ENCODE assay signal across 17 mouse cellular contexts in the genomic region with DNA sequence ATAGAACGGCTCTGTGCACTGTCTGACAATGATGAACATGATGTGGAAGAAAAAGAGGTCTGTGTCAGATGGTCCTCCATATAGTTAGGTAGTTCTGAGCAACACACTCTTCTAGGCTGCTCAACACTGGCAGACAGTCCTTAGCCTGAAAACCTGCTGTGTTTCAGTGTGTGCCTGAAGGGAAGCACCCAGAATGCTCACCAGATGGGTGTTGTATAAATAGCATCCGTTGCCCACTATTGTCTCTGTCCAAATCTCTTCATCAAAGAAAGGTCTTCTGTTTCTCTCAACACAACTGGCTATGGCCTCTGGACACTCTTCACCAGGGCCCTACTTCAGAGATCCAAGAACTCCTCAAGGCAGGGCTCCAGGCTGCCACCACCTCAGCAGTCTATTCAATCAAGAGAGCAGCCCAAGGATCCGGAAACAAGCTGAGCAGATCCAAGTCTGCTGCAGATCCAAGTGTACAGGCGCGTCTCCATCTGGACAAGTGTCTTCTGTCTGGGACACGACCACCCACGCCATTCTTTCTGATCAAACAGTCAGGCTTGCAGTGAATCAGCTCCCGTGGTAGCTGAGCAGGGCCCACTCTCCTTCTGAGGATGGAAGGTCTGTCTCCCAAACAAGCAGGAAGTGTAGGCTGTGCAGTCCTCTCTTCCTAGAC. TPM values are rescaled to one million over a fixed set of nuclear protein-coding genes. Genes with fewer than 3 reads are reported as not detected.
DNase-seq lines count a peak whose midpoint lies in the region; ATAC-seq and TF ChIP-seq lines count a peak whose summit lies in the region.
"Had no signal": no experiment of that assay in that cellular context is flagged by ENCODE, and none has a peak within 500 bp of the region (broad histone marks: within the 10 kb centered on the region; RNA-seq: fewer than 3 reads in every experiment).

No protein-coding gene starts in this region.

- no peak overlapping the region for H3K4me2 ChIP-seq in heart, embryonic 13.5 days
- no peak overlapping the region for H3K4me2 ChIP-seq in stomach, postnatal 0 days (replicated peaks; ENCODE audit: low read depth)
- H3K4me2 ChIP-seq: forebrain, embryonic 13.5 days; limb, embryonic 13.5 days; lung, embryonic 15.5 days had no signal

- H3K27ac ChIP-seq in heart, embryonic 13.5 days (replicated peaks) = no peak overlapping the region
- no peak overlapping the region for H3K27ac ChIP-seq in stomach, postnatal 0 days (replicated peaks)
- H3K27ac ChIP-seq in cerebellum, adult 2 months (ENCODE audit: insufficient read depth, low read length) = no peak overlapping the region
- H3K27ac ChIP-seq: forebrain, embryonic 13.5 days; limb, embryonic 13.5 days; lung, embryonic 15.5 days had no signal

- no peaks in the 10 kb centered on the region for H3K36me3 ChIP-seq in heart, embryonic 13.5 days
- H3K36me3 ChIP-seq in stomach, postnatal 0 days (ENCODE audit: control insufficient read depth, insufficient read depth, low read length) = no peaks in the 10 kb centered on the region
- H3K36me3 ChIP-seq: limb, embryonic 13.5 days; lung, embryonic 15.5 days had no signal

- intact Hi-C loops in heart, postnatal 36 days (cut with DNase I) = no loop called here
- intact Hi-C loops in heart, postnatal 25 days (cut with DNase I) = no loop called here

- TF ChIP-seq EP300 in stomach, postnatal 0 days (optimal IDR thresholded peaks at IDR 0.05) = no peak

- WGBS in heart, embryonic 13.5 days = 79% methylated on average over 8 of the region's 8 CpGs
- WGBS in stomach, postnatal 0 days = 81% methylated on average over 8 of the region's 8 CpGs
- 36% methylated on average over 8 of the region's 8 CpGs for WGBS in cerebellum, adult 2 months

- no peak overlapping the region for H3K4me3 ChIP-seq in heart, embryonic 13.5 days
- no peak overlapping the region for H3K4me3 ChIP-seq in stomach, postnatal 0 days (ENCODE audit: low read depth, low read length)
- no peak overlapping the region for H3K4me3 ChIP-seq in cerebellum, adult 2 months (replicated peaks; ENCODE audit: insufficient read depth, low read depth, low read length)
- H3K4me3 ChIP-seq: forebrain, embryonic 13.5 days; limb, embryonic 13.5 days; lung, embryonic 15.5 days had no signal

- H3K9me3 ChIP-seq in heart, embryonic 13.5 days = no peaks in the 10 kb centered on the region
- H3K9me3 ChIP-seq in stomach, postnatal 0 days (ENCODE audit: control insufficient read depth, low read length) = no peaks in the 10 kb centered on the region
- H3K9me3 ChIP-seq: forebrain, embryonic 13.5 days; limb, embryonic 13.5 days; lung, embryonic 15.5 days had no signal

- DNase-seq in heart, postnatal 36 days = no peak
- peak; percentile 80 for DNase-seq in layer of hippocampus, adult 11-12 months (ENCODE audit: low spot score)
- peak; percentile 40 to 94 for DNase-seq in left cerebral cortex, adult 8-10 months (ENCODE audit: low spot score in 2 of 2)
- DNase-seq in right cerebral cortex, postnatal 14 days = peak; percentile 60
- DNase-seq in stomach, postnatal 0 days (ENCODE audit: low spot score) = no peak
- no peak for DNase-seq in cerebellum, adult 2 months
- no peak for DNase-seq in heart, postnatal 25 days (ENCODE audit: low spot score)
- DNase-seq: adrenal gland, adult 8-10 months; cerebellum, adult 11 months had no signal

- ATAC-seq in heart, embryonic 13.5 days (ENCODE audit: extremely low read depth, insufficient number of reproducible peaks, low FRiP score, low TSS enrichment) = peak; percentile 46; the same call in 1 of the 2 replicates
- ATAC-seq in stomach, postnatal 0 days (ENCODE audit: low FRiP score, low TSS enrichment) = no peak
- ATAC-seq: CD4-positive, CD25-positive, alpha-beta regulatory T cell, adult 4 months; forebrain, embryonic 13.5 days; intestine, embryonic 16.5 days; midbrain, embryonic 16.5 days; Patski had no signal

- peaks cover 3% of the 10 kb centered on the region; the same call in 1 of the 2 replicates for H3K4me1 ChIP-seq in heart, embryonic 13.5 days
- no peaks in the 10 kb centered on the region for H3K4me1 ChIP-seq in stomach, postnatal 0 days (replicated peaks; ENCODE audit: control insufficient read depth, insufficient read depth)
- H3K4me1 ChIP-seq in cerebellum, adult 2 months (ENCODE audit: control insufficient read depth, insufficient read depth, low read length) = no peaks in the 10 kb centered on the region; the same call in 1 of the 2 replicates
- H3K4me1 ChIP-seq: forebrain, embryonic 13.5 days; limb, embryonic 13.5 days had no signal

- no peak for TF ChIP-seq CTCF in stomach, postnatal 0 days (IDR thresholded peaks at IDR 0.05; ENCODE audit: low read depth)
- no peak for TF ChIP-seq CTCF in cerebellum, adult 2 months (IDR thresholded peaks at IDR 0.05; ENCODE audit: borderline replicate concordance, insufficient read depth, low read depth, low read length)

- H3K27me3 ChIP-seq in heart, embryonic 13.5 days (replicated peaks) = no peaks in the 10 kb centered on the region
- H3K27me3 ChIP-seq in stomach, postnatal 0 days (ENCODE audit: control insufficient read depth, insufficient read depth, low read length) = no peaks in the 10 kb centered on the region
- no peaks in the 10 kb centered on the region; the same call in 1 of the 2 replicates for H3K27me3 ChIP-seq in cerebellum, adult 2 months (ENCODE audit: control insufficient read depth, insufficient read depth, low read length)
- H3K27me3 ChIP-seq: forebrain, embryonic 13.5 days; limb, embryonic 13.5 days; lung, embryonic 15.5 days; Patski had no signal

- no peak overlapping the region for H3K9ac ChIP-seq in heart, embryonic 13.5 days
- H3K9ac ChIP-seq in stomach, postnatal 0 days (ENCODE audit: low read length) = no peak overlapping the region
- H3K9ac ChIP-seq: forebrain, embryonic 13.5 days; limb, embryonic 13.5 days; lung, embryonic 15.5 days had no signal

- no peak for TF ChIP-seq POLR2A in cerebellum, adult 2 months (IDR thresholded peaks at IDR 0.05; ENCODE audit: borderline replicate concordance, insufficient read depth, low read length)

RNA-seq across cellular contexts. Expression of gene Trib2, which starts 55.1 kb away (rescaled TPM):
- polyA plus RNA-seq in heart, embryonic 13.5 days (2015; fragmentation: Nextera tagmentation; extraction: Ambion mirVana) = 40.3 and 42.2 TPM in 2 replicates
- total RNA-seq in heart, postnatal 36 days (2021) = 10 to 100 TPM; 32.3 to 38.6 TPM
- total RNA-seq in left cerebral cortex, adult 8-10 months (2022) = 10 to 100 TPM; 28.2 to 36.8 (median 30.9) TPM
- polyA plus RNA-seq in stomach, postnatal 0 days (2015; fragmentation: Nextera tagmentation; extraction: Ambion mirVana) = 9.2 and 9.9 TPM in 2 replicates
- polyA plus RNA-seq in cerebellum, adult 2 months (2012; rRNA removed) = 25.9 and 29.1 TPM in 2 replicates
- total RNA-seq in heart, postnatal 25 days (2021) = 10 to 100 TPM; 39.1 to 41.1 TPM

Comparison
In these comparisons a context has a peak if more than half of its experiments do, and no peak if none do; other contexts are left out.
1. DNase-seq: peak in layer of hippocampus, adult 11-12 months (single experiment), left cerebral cortex, adult 8-10 months (2 of 2) and right cerebral cortex, postnatal 14 days (single experiment); none in heart, postnatal 36 days (0 of 2), stomach, postnatal 0 days (single experiment), cerebellum, adult 2 months (0 of 2) and heart, postnatal 25 days (single experiment).